Mouse (Mus musculus) CH12.LX (cell line): Measurements from ENCODE around the gene Fam214a.

Experiments used
- CTCF ChIP-seq, 2 experiments: IDR thresholded peaks in 1 of 2; conservative IDR thresholded peaks in 1 of 2; 2 replicates each; pipeline ENCODE4 v1.5.1; 2011 to 2012; ENCODE audit warnings: low read depth in 2 of 2, low read length in 2 of 2, improper control_type of control experiment in 1 of 2, inconsistent platforms in 1 of 2, mild to moderate bottlenecking in 1 of 2, moderate library complexity in 1 of 2
- GABPA ChIP-seq: IDR thresholded peaks from 2 replicates; pipeline ENCODE4 v1.6.1; 2012; ENCODE audit warnings: low read depth, low read length, improper control_type of control experiment, inconsistent platforms; ENCODE audit not compliant: insufficient replicate concordance
- MAFK ChIP-seq: IDR thresholded peaks from 2 replicates; pipeline ENCODE4 v1.6.1; 2011; ENCODE audit warnings: low read length, improper control_type of control experiment; ENCODE audit not compliant: insufficient replicate concordance
- MAX ChIP-seq: IDR thresholded peaks from 2 replicates; pipeline ENCODE4 v1.6.1; 2011; ENCODE audit warnings: low read length, improper control_type of control experiment
- MAZ ChIP-seq: IDR thresholded peaks from 2 replicates; pipeline ENCODE4 v1.6.1; 2012; ENCODE audit warnings: low read depth, mild to moderate bottlenecking, inconsistent platforms, low read length, improper control_type of control experiment, moderate library complexity
- MYC ChIP-seq: IDR thresholded peaks from 2 replicates; pipeline ENCODE4 v1.6.1; 2011; ENCODE audit warnings: low read depth, mild to moderate bottlenecking, improper control_type of control experiment, low read length
- POLR2A ChIP-seq: IDR thresholded peaks from 2 replicates; pipeline ENCODE4 v1.6.1; 2011; ENCODE audit warnings: low read depth, mild to moderate bottlenecking, improper control_type of control experiment, low read length
- POLR2AphosphoS2 ChIP-seq: IDR thresholded peaks from 2 replicates; pipeline ENCODE4 v1.6.1; 2011; ENCODE audit warnings: low read depth, low read length, improper control_type of control experiment
- SIN3A ChIP-seq: IDR thresholded peaks from 2 replicates; pipeline ENCODE4 v1.6.1; 2012; ENCODE audit warnings: low read length, improper control_type of control experiment, inconsistent platforms
- USF1 ChIP-seq: IDR thresholded peaks from 2 replicates; pipeline ENCODE4 v1.6.1; 2014; ENCODE audit warnings: low read depth, mild to moderate bottlenecking, inconsistent platforms, low read length, improper control_type of control experiment

GRCm38 (mm10) chr9:75038357-75038688 lies 85.6 kb downstream of the Fam214a start:
- TF ChIP-seq CTCF (conservative IDR thresholded peaks at IDR 0.05 in 1 of 2, IDR thresholded peaks at IDR 0.05 in 1 of 2; ENCODE audit: low read depth in 2 of 2, low read length in 2 of 2): no peak
- TF ChIP-seq MAX: no peak
- TF ChIP-seq POLR2AphosphoS2: no peak
- no peak for TF ChIP-seq USF1
- TF ChIP-seq MYC: 0 out of 2 replicates have a peak, but pooled peaks have one; percentile 12
- TF ChIP-seq SIN3A: no peak
- TF ChIP-seq MAFK: no peak
- no peak for TF ChIP-seq POLR2A
- no peak for TF ChIP-seq MAZ
- no peak for TF ChIP-seq GABPA
